Mouse (Mus musculus) liver, embryonic 14.5 days (tissue): ENCODE measurements around the gene Ptp4a2. TPM values are rescaled to one million over a fixed set of nuclear protein-coding genes. Genes with fewer than 3 reads are reported as not detected.
A peak's percentile ranks its signal among the peaks of the same experiment; 100 is the strongest.

Experiments
- ATAC-seq: fragments of 200-750 bp; cut with Nextera tagmentation; 2 replicates; pipeline ENCODE4 v1.8.0; 2017; ENCODE audit warnings: moderate number of reproducible peaks, mild to moderate bottlenecking, moderate library complexity; ENCODE audit not compliant: insufficient read depth
- DNase-seq, 3 experiments: peaks; one replicate each; pipeline ENCODE4 v3.0.0-alpha.2; 2012 to 2013; ENCODE audit warnings: low read depth in 3 of 3, low spot score in 3 of 3
- H3K27ac ChIP-seq: fragments of 300-500 bp; sonication (generic); 2 replicates; pipeline ENCODE4 v1.5.1; 2014; ENCODE audit warnings: moderate library complexity, mild to moderate bottlenecking, control low read depth, inconsistent platforms
- H3K27me3 ChIP-seq: fragments of 300-500 bp; sonication (generic); 2 replicates; pipeline ENCODE4 v1.6.1; 2014; ENCODE audit warnings: mild to moderate bottlenecking, low read length, moderate library complexity; ENCODE audit not compliant: control insufficient read depth, insufficient read depth
- H3K36me3 ChIP-seq: fragments of 300-500 bp; sonication (generic); replicated peaks from 2 replicates; pipeline ENCODE4 v1.6.1; 2014; ENCODE audit warnings: low read depth; ENCODE audit not compliant: control insufficient read depth, insufficient read depth
- H3K4me1 ChIP-seq, 2 experiments: fragments of 200-500 bp in 1 of 2; fragments of 300-500 bp in 1 of 2; sonication (generic) in 1 of 2; replicated peaks; 2 replicates each; pipeline ENCODE4 v1.6.1; 2012 to 2014; ENCODE audit warnings: antibody characterized with exemption in 1 of 2, inconsistent platforms in 1 of 2, low read length in 1 of 2; ENCODE audit not compliant: control insufficient read depth in 2 of 2, insufficient read depth in 2 of 2
- H3K4me2 ChIP-seq: fragments of 300-500 bp; sonication (generic); 2 replicates; pipeline ENCODE4 v1.6.1; 2014; ENCODE audit warnings: low read depth, mild to moderate bottlenecking, control low read depth, moderate library complexity
- H3K4me3 ChIP-seq, 2 experiments: fragments of 200-500 bp in 1 of 2; fragments of 300-500 bp in 1 of 2; sonication (generic) in 1 of 2; 2 replicates each; pipeline ENCODE4 v1.5.1; 2012 to 2014; ENCODE audit warnings: low read depth in 2 of 2, low read length in 2 of 2, mild to moderate bottlenecking in 2 of 2, control low read depth in 1 of 2, inconsistent platforms in 1 of 2, moderate library complexity in 1 of 2; ENCODE audit not compliant: insufficient read depth in 1 of 2
- H3K9ac ChIP-seq: fragments of 300-500 bp; sonication (generic); replicated peaks from 2 replicates; pipeline ENCODE4 v1.6.1; 2014; ENCODE audit warnings: mild to moderate bottlenecking, control low read depth, moderate library complexity
- H3K9me3 ChIP-seq: fragments of 300-500 bp; sonication (generic); 2 replicates; pipeline ENCODE4 v1.6.1; 2016; ENCODE audit warnings: low read length, mixed read lengths; ENCODE audit not compliant: control insufficient read depth
- CTCF ChIP-seq: IDR thresholded peaks from 2 replicates; pipeline ENCODE4 v1.5.1; 2016; ENCODE audit warnings: antibody characterized with exemption, low read depth, control low read depth
- EP300 ChIP-seq: IDR thresholded peaks from 2 replicates; pipeline ENCODE4 v1.6.1; 2016; ENCODE audit warnings: antibody characterized with exemption, low read depth
- WGBS: fragments of 180-500 bp; shearing (Covaris S2); extraction: QIAGEN DNeasy Blood & Tissue Kit; methylation state at CpG from one replicate; pipeline ENCODE4 v1.1.7; 2014; ENCODE audit not compliant: insufficient replicate concordance; 5-methylcytosine and 5-hydroxymethylcytosine counted together
- polyA plus RNA-seq, 2 experiments: library from polyadenylated mRNA; depleted of rRNA in 1 of 2; stranded (reverse) in 1 of 2; unstranded in 1 of 2; fragments of >200 nt; fragmentation: Nextera tagmentation in 1 of 2; extraction: Ambion mirVana in 1 of 2; gene quantifications; 2 replicates each; pipeline versions ENCODE4 v1.2.1 to v1.2.3; 2012 to 2014

The Ptp4a2 gene
- polyA plus RNA-seq, 2 experiments = 42.2 to 150 TPM

GRCm38 (mm10) chr4:129818506-129819195 is 7.6 kb downstream of the Ptp4a2 start:
- H3K4me3 ChIP-seq = no peak overlapping the region
- no peak for TF ChIP-seq EP300
- no peak overlapping the region for H3K9ac ChIP-seq
- no peaks in the 10 kb centered on the region for H3K9me3 ChIP-seq
- 63% methylated on average over 10 of the region's 10 CpGs for WGBS
- no peak for DNase-seq
- H3K4me2 ChIP-seq = peak overlapping the region; percentile 16
- no peaks in the 10 kb centered on the region for H3K27me3 ChIP-seq
- no peak for ATAC-seq
- H3K4me1 ChIP-seq = peaks cover 25 to 27% of the 10 kb centered on the region in 2 experiments
- no peaks in the 10 kb centered on the region for H3K36me3 ChIP-seq
- H3K27ac ChIP-seq = no peak overlapping the region

GRCm38 (mm10) chr4:129819712-129820336 is 8.8 kb downstream of the Ptp4a2 start:
- H3K9me3 ChIP-seq = no peaks in the 10 kb centered on the region
- WGBS = under 1% methylated on average over 77 of the region's 83 CpGs
- peaks cover 29 to 30% of the 10 kb centered on the region in 2 experiments for H3K4me1 ChIP-seq

GRCm38 (mm10) chr4:129820417-129821086 is 9.5 kb downstream of the Ptp4a2 start:
- ATAC-seq = peak; percentile 77

More at GRCm38 (mm10) chr4:129819712-129820336, 8.8 kb downstream of the Ptp4a2 start:
- no peaks in the 10 kb centered on the region for H3K27me3 ChIP-seq
- H3K4me2 ChIP-seq = peak overlapping the region; percentile 97
- peak overlapping the region; percentile 75 for H3K9ac ChIP-seq
- peak overlapping the region; percentile 64 to 82 for H3K4me3 ChIP-seq
- ATAC-seq (peak; percentile 93), DNase-seq (peak; percentile 91 to 94 (median 92))
- H3K36me3 ChIP-seq = no peaks in the 10 kb centered on the region
- TF ChIP-seq EP300 (no peak), CTCF (no peak; the same call in 1 of the 2 replicates)
- peak overlapping the region; percentile 69 for H3K27ac ChIP-seq

GRCm38 (mm10) chr4:129821087-129821616 is 10.1 kb downstream of the Ptp4a2 start:
- no peak for TF ChIP-seq CTCF
- no peak for TF ChIP-seq EP300
- Histone ChIP-seq H3K9me3 (no peaks in the 10 kb centered on the region), H3K27ac (peak overlapping the region; percentile 45), H3K36me3 (no peaks in the 10 kb centered on the region), H3K4me2 (peak overlapping the region; percentile 93), H3K4me1 (peaks cover 29 to 30% of the 10 kb centered on the region in 2 experiments), H3K9ac (peak overlapping the region; percentile 75), H3K4me3 (peak overlapping the region; percentile 64 to 82), H3K27me3 (no peaks in the 10 kb centered on the region)
- ATAC-seq = no peak
- under 1% methylated on average over 16 of the region's 16 CpGs for WGBS
- peak in 2 of 3 experiments; percentile 27 to 37 for DNase-seq

More at GRCm38 (mm10) chr4:129820417-129821086, 9.5 kb downstream of the Ptp4a2 start:
- peak overlapping the region; percentile 45 for H3K27ac ChIP-seq
- no peaks in the 10 kb centered on the region for H3K27me3 ChIP-seq
- WGBS = under 1% methylated on average over 67 of the region's 79 CpGs
- H3K4me3 ChIP-seq = peak overlapping the region; percentile 64 to 82
- DNase-seq = peak in 2 of 3 experiments; percentile 60 to 70
- TF ChIP-seq EP300 (no peak), CTCF (no peak)
- peak overlapping the region; percentile 75 for H3K9ac ChIP-seq
- no peaks in the 10 kb centered on the region for H3K9me3 ChIP-seq
- H3K36me3 ChIP-seq = no peaks in the 10 kb centered on the region
- H3K4me2 ChIP-seq = peak overlapping the region; percentile 93
- peaks cover 29 to 30% of the 10 kb centered on the region in 2 experiments for H3K4me1 ChIP-seq
